Mouse (Mus musculus) cerebellum, postnatal 14 days (tissue): ENCODE measurements around the gene Mapk13.
"Not testable (repeated sequence)": the region's sequence is repeated elsewhere in the genome, so short reads cannot be mapped to it uniquely, and the experiment has no call there.

Source experiments
- DNase-seq, 2 experiments: peaks; one replicate each; pipeline ENCODE4 v3.0.0; 2021; ENCODE audit warnings: mixed read lengths in 2 of 2

Gene Mapk13

GRCm38 (mm10) chr17:28815384-28816004, 46.4 kb downstream of the Mapk13 start:
- DNase-seq: no peak

- DNase-seq: not testable (repeated sequence)
Measured at GRCm38 (mm10) chr17:28816326-28816725, 47.2 kb downstream of the Mapk13 start.

- no peak for DNase-seq
Measured at GRCm38 (mm10) chr17:28816875-28817811, 48.0 kb downstream of the Mapk13 start.

GRCm38 (mm10) chr17:28820189-28820588, 51.1 kb downstream of the Mapk13 start:
- DNase-seq: no peak

GRCm38 (mm10) chr17:28823004-28823745, 54.1 kb downstream of the Mapk13 start:
- peak; percentile 83 to 87 for DNase-seq

- peak; percentile 35 to 45 for DNase-seq
Measured at GRCm38 (mm10) chr17:28823749-28824148, 54.7 kb downstream of the Mapk13 start.

- no peak for DNase-seq
Measured at GRCm38 (mm10) chr17:28824896-28825295, 55.8 kb downstream of the Mapk13 start.

- DNase-seq: peak in 1 of 2 experiments; percentile 30
Measured at GRCm38 (mm10) chr17:28825359-28826041, 56.4 kb downstream of the Mapk13 start.

- DNase-seq: no peak
Measured at GRCm38 (mm10) chr17:28827665-28828231, 58.7 kb downstream of the Mapk13 start.

- DNase-seq: no peak
Measured at GRCm38 (mm10) chr17:28829120-28829519, 60.0 kb downstream of the Mapk13 start.
